Mouse (Mus musculus) erythroblast, embryonic 14.5 days (primary cell): ENCODE data around the gene Pla2g2d.

ENCODE experiments used
- GATA1 ChIP-seq: IDR thresholded peaks from 2 replicates; pipeline ENCODE4 v1.6.1; 2012; ENCODE audit warnings: low read length, inconsistent platforms, mixed read lengths
- TAL1 ChIP-seq: IDR thresholded peaks from 3 replicates; pipeline ENCODE4 v1.6.1; 2012; ENCODE audit warnings: low read length, inconsistent platforms, mixed read lengths

DNA sequence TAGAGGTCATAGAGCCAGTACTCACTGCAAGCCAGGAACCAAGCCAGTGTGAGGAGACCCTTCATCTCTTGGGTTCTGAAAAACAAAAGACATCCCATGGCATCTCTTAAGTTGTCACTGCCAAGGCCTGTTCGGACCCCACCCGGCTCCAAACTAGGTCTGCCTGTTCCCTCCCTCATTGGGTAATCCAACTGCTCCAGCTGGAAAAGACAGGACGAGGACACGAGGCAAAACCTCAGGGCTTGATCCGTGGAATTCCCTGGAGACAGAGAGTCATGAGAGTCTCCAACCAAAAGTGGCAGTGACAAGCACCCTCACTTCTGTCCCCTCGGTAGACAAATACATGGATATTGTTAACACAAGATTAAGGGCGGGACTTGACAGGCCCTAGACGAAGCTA, 30.6 kb downstream of the Pla2g2d start:
- TF ChIP-seq TAL1: no peak
- no peak for TF ChIP-seq GATA1
